Mouse (Mus musculus): ENCODE measurements at regions not wholly inside any gene's neighbourhood (a gene's known extent, or its start where the extent isn't known, plus 50 kb on each side); places are given as distances from the start of the nearest gene placed in this dataset.

GRCm38 (mm10) chrX:11458521-11458920 lies 130.9 kb downstream of the H2al1j start:
- TF ChIP-seq CTCF (IDR thresholded peaks at IDR 0.05; ENCODE audit: borderline replicate concordance, extremely low read depth, insufficient read depth, insufficient read length) (no peak), POLR2A (IDR thresholded peaks at IDR 0.05; ENCODE audit: borderline replicate concordance, extremely low read depth, insufficient read depth, insufficient read length, poor library complexity, severe bottlenecking) (no peak)
